Mouse (Mus musculus) layer of hippocampus, postnatal 10 days (tissue): ENCODE measurements around the gene Nfyb. TPM values are rescaled to one million over a fixed set of nuclear protein-coding genes. Genes with fewer than 3 reads are reported as not detected.
A peak's percentile ranks its signal among the peaks of the same experiment; 100 is the strongest.

ENCODE experiments used
- DNase-seq, 2 experiments: peaks; one replicate each; pipeline ENCODE4 v3.0.0; 2021; ENCODE audit warnings: low spot score in 2 of 2
- total RNA-seq, 2 experiments: library from RNA; stranded (reverse); gene quantifications; 2 replicates each; pipeline ENCODE4 v1.2.3; 2021

Nfyb gene
- total RNA-seq, 2 experiments from 2014 or later, result 64.2 to 68.3 TPM

GRCm38 (mm10) chr10:82746988-82747850 lies 16.7 kb downstream of the Nfyb start:
- DNase-seq, result no peak

GRCm38 (mm10) chr10:82745301-82745700 lies 18.6 kb downstream of the Nfyb start:
- no peak for DNase-seq

DNA sequence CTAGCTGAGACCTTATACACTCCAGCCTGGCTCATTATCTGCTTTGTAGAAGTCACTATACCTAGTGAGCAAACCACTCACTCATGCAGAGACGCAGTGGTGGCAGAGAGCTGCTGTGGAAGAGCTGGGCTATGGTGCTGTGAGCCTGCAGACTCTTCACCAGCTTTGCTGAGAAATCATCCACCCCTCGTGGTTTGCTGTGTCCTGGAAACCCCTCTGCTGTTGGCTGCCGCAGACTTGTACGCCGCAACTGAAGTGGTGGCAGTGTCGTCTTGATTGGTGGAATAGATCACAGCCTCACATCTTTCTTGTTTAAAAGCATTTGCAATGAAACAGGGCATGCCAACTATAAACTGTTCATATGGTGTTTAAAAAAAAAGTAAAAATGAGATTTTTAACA lies 19.6 kb downstream of the Nfyb start:
- no peak for DNase-seq

DNA sequence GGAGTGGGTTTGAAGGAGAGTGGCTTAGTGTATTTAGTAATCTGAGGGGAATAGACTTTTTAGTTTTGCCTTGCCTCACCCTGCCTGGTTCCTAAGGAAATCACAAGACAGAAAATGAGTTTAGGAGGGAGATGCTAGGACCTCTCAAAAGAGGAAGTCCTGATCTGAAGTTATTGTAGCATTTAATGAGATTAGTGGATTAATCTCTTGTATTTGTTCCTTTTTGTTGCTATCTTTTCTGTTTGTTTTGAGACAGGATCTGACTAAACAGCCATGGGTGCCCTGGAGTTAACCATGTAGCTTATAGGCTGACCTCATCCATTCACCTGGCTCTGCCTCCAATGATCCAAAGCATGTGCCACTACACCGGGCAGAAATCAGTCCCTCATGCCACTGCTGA lies 21.4 kb downstream of the Nfyb start:
- no peak for DNase-seq

DNA sequence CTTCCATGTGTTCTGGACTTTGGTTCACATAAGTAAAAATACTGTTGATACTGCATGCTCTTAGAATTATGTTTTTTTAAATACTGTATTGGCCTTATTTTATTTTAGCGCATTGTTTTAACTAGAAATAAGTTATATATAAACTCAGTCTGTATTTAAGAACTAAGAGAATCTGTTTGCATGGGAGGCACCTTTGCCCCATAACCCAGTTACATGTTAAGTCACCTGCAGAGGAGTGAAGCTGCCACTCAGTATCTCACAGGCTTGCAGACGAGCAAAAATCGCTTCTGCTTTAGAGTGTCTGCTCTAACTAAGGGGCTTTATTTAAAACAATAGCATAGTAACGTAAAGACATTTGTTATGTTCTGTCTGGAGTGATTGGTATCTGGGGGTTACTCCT lies 22.1 kb downstream of the Nfyb start:
- no peak for DNase-seq

DNA sequence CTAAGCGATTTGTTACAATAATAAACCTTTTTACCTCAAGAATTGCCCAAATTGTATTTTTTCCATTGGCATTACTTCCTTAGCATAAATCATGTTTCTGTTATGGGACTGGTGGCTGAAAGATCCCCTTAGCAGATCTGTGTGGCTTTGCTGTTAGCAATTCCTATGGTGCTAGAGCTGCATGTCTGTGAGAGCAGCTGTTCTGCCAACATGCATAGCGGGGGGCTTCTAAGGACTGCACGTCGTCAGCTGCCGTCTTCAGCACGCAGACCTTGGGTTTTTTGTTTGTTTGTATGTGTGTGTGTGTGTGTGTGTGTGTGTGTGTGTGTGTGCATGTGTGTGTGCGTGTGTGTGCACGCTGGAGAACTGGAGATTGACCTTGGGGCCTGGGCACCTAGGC lies 22.6 kb downstream of the Nfyb start:
- no peak for DNase-seq

DNA sequence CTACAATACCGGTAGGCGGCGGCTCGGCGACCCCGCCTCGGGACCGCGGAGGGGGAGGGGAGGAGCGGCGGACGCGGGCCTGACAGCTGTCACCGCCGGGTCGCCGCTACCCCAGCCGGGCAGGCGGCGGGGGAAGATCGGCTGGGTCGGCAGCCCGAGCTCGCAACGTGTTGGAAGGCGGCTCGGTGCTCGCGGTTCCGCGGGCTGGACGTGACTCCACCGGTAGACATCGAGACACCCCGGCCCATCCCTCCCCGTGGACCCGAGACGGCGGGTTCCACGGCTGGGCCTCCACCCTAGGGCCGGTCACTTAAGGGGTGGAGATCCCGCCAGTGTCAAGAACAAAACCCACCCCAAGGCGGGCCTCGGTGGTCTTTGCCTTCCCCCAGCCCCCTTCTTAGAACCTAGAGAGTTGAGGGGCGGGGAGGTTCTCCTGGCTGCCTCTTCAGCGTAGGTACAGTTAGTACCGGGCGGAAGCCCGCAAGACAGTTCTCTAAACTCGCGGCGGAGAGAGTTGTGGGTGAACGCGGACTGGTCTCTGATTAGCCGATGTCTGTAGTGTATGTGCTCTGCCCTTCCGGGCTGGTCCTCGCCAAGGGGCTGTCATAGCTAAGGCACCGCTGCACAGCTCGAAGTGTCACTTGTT lies 64.5 kb downstream of the Nfyb start:
- DNase-seq, result no peak

GRCm38 (mm10) chr10:82698712-82699261 lies 65.2 kb downstream of the Nfyb start:
- DNase-seq, result peak; percentile 86 to 91

Other genes starting within 250 kb of the Nfyb start
- gene 1190007I07Rik, start 140.9 kb downstream of the Nfyb start, total RNA-seq, result 10 to 100 TPM; 13.4 to 18.8 TPM
- gene Tdg, start 134.3 kb downstream of the Nfyb start, total RNA-seq, result 10 to 100 TPM; 80.4 to 84.4 TPM
- 1 to 10 TPM; 5.6 to 6.1 TPM for gene Glt8d2, start 73.5 kb downstream of the Nfyb start, total RNA-seq
- gene Hcfc2, start 68.0 kb downstream of the Nfyb start, total RNA-seq, result 10 to 100 TPM; 41.8 to 42.0 TPM
- 10 to 100 TPM; 74.1 to 77.4 TPM for gene Txnrd1, start 69.8 kb upstream of the Nfyb start, total RNA-seq
- 1 to 10 TPM; 2.7 to 4.0 TPM for gene Eid3, start 102.5 kb upstream of the Nfyb start, total RNA-seq
- gene Chst11, start 221.4 kb upstream of the Nfyb start, total RNA-seq, result 10 to 100 TPM; 51.2 to 56.1 TPM